Mouse (Mus musculus): ENCODE results near the gene Pecam1. TPM values are rescaled to one million over a fixed set of nuclear protein-coding genes. Genes with fewer than 3 reads are reported as not detected.
"Not testable (repeated sequence)": the region's sequence is repeated elsewhere in the genome, so short reads cannot be mapped to it uniquely, and the experiment has no call there.

The Pecam1 gene
- total RNA-seq, 2 experiments from 2014 or later, result 37.1 to 43.8 TPM

DNA sequence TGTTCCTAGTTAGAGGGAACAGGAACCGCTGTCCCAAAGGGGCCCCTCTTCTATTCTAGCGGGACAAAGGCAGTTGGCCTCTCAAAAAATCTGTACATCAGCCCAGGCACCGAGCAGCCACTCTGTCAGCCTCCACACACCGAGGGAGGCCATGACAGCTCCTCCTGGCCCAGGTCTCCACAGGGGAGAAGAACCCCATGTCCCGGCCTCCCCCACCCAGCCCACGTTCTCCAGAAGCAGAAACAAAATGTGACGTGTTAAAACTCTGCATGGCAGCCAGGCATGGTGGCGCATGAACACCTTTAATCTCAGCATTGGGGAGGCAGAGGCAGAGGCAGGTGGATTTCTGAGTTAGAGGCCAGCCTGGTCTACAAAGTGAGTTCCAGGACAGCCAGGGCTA, 85.7 kb downstream of the Pecam1 start:
- intact Hi-C loops (cut with DNase I), result no loop called here
- Histone ChIP-seq H3K4me3 (no peak overlapping the region), H3K27ac (peak overlapping the region; percentile 71)
- peak; percentile 20 for DNase-seq
- no peak for TF ChIP-seq CTCF (IDR thresholded peaks at IDR 0.05)

DNA sequence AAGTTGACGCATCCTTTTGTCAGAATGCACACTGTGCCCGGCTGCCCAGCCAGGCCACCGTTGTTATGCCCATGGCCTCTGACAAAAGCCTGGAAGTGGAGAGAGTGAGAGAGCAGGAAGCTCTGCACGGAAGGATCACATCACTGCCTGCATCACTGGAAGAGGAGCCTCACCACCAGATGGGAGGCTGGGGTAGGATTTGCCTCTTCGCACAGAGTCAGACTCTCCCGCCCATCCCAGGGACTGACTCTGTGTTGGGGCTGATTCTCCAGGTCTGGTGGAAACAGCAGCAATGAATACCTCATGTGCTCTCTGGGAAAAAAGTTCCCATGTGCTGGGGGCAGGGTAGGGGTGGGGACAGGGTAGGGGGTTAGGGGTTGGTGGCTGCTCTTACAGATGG, 86.6 kb downstream of the Pecam1 start:
- no peak overlapping the region for H3K4me3 ChIP-seq
- peak overlapping the region; percentile 71 for H3K27ac ChIP-seq
- DNase-seq, result no peak
- TF ChIP-seq CTCF (IDR thresholded peaks at IDR 0.05), result no peak
- intact Hi-C loops (cut with DNase I), result no loop called here

DNA sequence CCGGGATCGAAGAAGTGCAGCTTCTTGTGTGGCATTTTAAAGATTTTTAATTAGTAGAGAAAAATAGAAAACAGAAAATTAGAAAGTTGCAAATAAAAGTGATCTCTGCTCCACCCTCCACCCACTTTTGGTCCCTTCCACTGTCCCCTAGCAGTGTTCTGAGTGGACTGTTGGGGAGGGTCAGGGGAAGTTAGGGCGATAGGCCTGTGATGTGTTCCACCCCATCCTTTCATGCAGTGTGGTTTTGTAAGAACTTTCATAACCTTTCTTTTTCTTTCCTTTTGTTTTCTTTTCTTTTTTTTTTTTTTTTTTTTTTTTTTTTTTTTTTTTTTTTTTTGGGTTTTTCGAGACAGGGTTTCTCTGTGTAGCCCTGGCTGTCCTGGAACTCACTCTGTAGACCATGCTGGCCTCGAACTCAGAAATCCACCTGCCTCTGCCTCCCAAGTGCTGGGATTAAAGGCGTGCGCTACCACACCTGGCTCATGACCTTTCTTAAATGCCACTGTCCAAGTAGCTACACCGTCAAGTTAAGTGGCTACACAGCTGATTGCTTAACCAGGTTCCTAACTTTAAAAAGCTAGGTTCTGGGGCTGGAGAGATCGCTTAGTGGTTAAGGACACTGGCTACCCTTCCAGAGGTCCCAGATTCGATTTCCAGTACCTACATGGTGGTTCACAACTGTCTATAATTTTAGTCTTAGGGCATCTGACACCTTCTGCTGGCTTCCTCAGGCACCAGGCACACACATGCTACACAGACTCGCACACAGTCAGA, 87.6 kb downstream of the Pecam1 start:
- DNase-seq, result no peak
- H3K4me3 ChIP-seq, result no peak overlapping the region
- no peak for TF ChIP-seq CTCF (IDR thresholded peaks at IDR 0.05)
- intact Hi-C loops (cut with DNase I), result no loop called here
- H3K27ac ChIP-seq, result peak overlapping the region; percentile 92

DNA sequence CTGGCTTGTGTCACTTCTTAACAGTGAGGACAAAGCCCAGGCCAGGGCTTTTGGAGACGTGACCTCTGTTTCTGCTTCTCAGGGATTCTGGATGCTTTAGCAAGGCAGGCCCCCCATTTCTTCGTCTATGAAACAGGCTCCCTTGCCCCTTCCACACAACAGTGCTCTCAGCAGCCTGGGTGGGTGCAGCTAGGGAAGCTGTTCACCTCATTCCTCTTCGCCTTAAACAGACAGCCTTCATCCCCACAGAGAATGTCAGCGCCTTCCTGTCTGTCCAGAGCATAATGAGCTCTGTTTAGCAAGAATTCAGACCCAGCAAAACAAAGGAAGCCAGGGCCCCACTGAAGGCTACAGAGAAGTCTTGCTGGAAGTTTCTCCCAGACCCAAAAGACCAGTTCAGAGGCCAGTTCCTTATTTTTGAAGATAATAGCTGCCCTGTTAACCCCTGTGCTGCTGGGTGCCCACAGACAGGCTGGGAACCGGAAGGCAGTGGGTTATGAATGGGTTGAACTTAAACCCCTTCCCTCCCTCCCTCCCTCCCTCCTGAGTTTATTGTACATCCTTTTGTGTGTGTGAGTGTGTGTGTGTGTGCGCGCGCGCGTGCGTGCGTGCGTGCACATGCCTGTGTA, 89.9 kb downstream of the Pecam1 start:
- no peak for TF ChIP-seq CTCF (IDR thresholded peaks at IDR 0.05)
- Histone ChIP-seq H3K4me3 (peak overlapping the region; percentile 17; the same call in 1 of the 2 replicates), H3K27ac (peak overlapping the region; percentile 92)
- peak; percentile 27 for DNase-seq
- intact Hi-C loops (cut with DNase I), result no loop called here

DNA sequence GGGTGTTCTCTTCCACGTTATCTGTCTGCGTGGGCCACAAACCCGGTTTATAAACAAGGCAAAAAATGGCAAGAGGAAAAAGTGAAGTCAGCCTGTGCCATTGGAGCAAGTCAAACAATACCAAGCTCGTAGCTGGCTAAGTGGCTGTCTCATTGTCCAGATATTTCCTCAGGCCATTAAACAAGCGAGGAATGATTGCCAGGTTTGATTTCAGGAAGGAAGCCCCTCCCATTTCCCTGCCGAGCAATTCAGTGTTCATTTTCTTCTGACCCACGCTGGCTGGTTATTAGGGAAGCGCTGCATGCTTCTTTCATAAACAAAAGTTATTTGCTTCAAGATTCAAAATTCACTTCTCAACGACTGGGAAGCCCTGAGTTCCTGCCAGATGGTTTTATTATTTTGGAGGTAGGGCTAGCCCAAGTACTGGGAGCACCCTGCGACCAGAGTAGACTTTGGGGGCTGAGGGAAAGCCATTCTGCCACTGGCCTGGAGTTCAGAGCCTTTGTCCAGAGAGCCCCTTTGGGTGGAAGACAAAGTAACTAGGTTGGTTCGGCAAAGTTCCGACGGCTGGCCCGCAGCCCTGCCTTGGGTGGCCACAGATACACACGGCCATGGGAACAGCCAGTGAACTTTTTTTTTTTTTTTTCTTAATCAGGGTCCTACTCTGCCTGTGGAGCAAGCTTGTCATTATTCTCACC, 90.7 kb downstream of the Pecam1 start:
- DNase-seq, result peak; percentile 73
- no peak for TF ChIP-seq CTCF (IDR thresholded peaks at IDR 0.05)
- no peak overlapping the region for H3K4me3 ChIP-seq
- intact Hi-C loops (cut with DNase I), result loop anchor here (2.0 kb wide), 1 partner anchor 19 kb away; no protein-coding TSS in a partner anchor
- peak overlapping the region; percentile 92 for H3K27ac ChIP-seq

DNA sequence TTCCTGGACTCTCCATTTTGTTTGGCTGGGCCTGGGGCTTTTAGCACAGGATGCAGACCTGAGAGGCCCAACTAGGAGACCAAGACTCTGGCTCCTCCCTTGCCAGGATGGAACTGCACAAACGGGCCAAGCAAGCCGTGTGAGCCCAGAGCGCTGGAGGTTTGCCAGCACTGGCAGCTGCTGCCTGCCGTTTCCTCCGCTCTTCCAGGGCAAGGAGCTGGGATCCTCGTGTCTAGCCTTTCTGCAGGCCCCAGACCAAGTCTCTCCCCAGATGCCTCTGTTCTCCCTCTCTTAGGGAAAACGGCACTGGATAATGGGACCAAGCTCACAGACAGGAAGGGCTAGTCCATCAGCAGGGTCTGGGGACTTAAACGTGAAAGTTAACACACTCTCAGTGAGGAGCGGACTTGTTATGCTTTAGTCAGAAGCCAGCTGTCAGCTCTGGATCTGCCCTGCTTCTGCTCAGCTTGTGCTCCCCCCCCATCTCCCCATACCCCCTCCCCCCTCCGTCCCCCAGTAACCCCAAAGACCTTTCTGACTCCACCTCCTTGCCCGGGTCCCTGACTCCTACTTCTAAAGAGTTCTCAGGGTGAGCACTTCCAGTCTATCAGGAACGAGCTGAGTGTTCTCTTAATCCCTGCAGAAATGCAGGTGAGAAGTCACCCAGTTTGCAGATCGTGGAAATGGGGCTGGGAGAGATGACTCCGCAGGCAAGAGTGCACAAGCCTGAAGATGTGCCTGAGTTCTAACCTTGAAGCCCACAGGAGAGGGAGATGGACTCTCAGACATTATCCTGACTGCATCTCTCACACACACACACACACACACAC, 92.2 kb downstream of the Pecam1 start:
- intact Hi-C loops (cut with DNase I), result loop anchor here (2.0 kb wide), 1 partner anchor 21 kb away; no protein-coding TSS in a partner anchor
- peak; percentile 94 for DNase-seq
- H3K27ac ChIP-seq, result peak overlapping the region; percentile 92
- TF ChIP-seq CTCF (IDR thresholded peaks at IDR 0.05), result no peak
- peak overlapping the region; percentile 40 for H3K4me3 ChIP-seq

DNA sequence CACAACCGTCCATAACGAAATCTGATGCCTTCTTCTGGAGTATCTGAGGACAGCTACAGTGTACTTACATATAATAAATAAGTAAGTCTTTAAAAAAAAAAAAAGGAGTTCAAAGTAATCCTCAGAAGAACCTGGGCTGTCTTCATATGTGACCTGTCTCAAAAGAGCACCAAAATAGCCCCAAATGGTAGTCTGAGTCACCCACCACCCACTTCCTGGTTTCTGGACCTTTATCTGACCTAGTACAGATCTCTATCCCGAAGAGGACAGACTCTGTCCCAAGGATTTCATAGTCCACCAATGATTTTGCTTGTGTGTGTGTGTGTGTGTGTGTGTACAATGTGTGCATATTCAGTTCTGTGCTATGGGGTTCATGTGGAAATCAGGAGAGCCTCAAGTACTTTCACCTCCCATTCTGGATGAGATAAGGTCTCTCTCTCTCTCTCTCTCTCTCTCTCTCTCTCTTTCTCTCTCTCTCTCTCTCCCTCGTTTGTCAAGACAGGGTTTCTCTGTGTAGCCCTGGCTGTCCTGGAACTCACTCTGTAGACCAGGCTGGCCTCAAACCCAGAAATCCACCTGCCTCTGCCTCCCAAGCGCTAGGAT, 93.4 kb downstream of the Pecam1 start:
- intact Hi-C loops (cut with DNase I); DNase-seq; H3K4me3 ChIP-seq: not testable (repeated sequence)
- H3K27ac ChIP-seq, result peak overlapping the region; percentile 92

DNA sequence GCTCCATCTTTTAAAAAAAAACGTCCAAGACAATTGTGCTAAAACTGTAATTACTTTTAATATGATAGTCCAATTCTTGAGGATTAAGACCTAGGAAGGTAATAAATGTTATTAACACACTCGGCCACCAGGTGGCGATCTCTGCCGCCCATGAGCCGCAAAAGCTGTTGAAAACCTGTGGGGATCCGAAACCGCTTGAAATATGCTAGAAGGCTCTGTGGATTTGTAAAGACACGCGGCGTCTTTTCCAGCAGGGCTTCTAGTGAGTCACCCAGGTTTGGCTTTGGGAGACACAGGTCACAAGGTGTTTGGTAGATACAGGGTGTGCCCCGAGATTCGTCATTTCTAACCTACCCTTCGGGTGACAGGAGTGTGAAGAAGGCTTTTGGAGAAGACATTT, 102.1 kb downstream of the Pecam1 start:
- Histone ChIP-seq H3K4me3 (peak overlapping the region; percentile 50), H3K27ac (peak overlapping the region; percentile 55)
- intact Hi-C loops (cut with DNase I), result loop anchor here (1.0 to 2.0 kb wide), 2 partner anchors 30 to 94 kb away; no protein-coding TSS in a partner anchor
- DNase-seq, result peak; percentile 77
- TF ChIP-seq CTCF (IDR thresholded peaks at IDR 0.05), result peak; percentile 84

DNA sequence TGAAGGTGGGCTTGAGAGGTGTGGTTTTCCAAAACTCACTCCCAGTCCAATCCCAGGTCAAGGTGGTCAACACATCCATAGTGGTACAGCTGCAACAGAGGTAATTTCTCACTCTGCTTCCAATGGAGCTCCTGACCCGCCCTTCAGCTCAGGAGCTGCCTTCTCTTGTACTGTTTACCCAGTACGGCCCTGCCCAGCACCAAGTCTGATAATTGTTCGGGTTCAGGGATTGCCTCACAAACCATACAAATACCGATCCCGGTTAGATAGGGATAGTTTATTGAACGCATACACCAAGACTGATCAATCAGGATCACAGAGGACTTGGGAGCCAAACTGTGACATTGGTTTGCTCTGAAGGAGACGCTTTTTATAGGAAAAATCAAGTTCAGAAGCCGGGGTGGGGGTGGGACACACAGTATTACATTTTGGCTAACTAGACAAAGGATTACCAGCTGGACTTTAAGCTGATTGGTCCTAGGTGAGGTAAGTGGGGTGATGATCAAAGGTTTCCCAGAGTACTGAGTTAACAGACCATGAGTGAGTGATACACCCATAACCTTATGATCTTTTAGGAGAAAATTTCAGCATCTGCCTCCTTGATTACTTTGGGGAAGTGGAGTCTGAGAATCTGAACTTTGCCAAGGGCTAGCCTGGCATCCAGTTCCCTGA, 107.3 kb downstream of the Pecam1 start:
- Histone ChIP-seq H3K27ac (no peak overlapping the region), H3K4me3 (no peak overlapping the region)
- intact Hi-C loops (cut with DNase I), result no loop called here
- no peak for TF ChIP-seq CTCF (IDR thresholded peaks at IDR 0.05)
- no peak for DNase-seq

DNA sequence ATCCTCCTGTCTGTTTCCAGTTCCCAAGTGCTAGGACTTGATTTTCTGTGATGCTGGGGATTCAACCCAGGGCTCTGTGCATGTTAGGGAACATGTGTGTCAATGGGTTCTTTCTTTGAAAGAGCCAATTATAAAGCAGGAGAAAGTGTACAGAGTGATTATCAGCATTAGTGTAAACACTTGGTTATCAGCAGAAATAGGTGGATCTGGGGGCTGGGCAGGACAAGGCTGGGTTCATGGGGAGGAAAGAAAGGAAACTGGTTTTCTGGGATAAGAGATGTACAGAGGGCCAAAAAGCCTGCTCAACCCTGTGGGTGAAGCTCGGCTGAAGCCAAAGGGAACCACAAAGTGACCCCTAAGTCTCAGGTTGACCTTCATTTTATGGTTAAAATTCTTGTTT, 108.8 kb downstream of the Pecam1 start:
- DNase-seq, result no peak

DNA sequence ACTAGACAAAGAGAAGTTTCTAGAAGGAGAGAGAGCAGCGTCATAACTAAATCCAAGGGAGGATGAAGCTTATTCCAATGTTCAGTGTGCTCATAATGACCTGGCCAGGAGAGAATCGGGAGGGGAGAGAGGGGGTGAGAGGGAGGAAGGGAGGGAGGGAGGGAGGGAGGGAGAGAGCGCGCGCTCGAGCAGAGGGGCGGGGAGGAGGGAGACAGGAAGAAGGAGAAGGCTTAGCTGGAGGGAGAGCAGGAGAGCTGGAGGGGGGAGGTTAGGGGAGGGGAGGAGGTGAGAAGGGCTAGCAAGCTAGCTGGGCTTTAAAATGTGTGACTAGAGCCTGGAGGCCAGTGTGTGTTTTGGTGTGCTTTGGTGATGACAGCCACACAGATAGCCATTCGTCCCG, 110.4 kb downstream of the Pecam1 start:
- no peak for DNase-seq
- no peak for TF ChIP-seq CTCF (IDR thresholded peaks at IDR 0.05)
- no peak overlapping the region for H3K27ac ChIP-seq
- H3K4me3 ChIP-seq, result no peak overlapping the region
- intact Hi-C loops (cut with DNase I), result no loop called here

More for the DNA sequence above, 108.8 kb downstream of the Pecam1 start:
- Histone ChIP-seq H3K27ac (no peak overlapping the region), H3K4me3 (no peak overlapping the region)
- no peak for TF ChIP-seq CTCF (IDR thresholded peaks at IDR 0.05)
- intact Hi-C loops (cut with DNase I), result no loop called here
